ENCODE assay signal across 16 mouse cellular contexts in genomic region chr2:31713813-31714212, GRCm38 (mm10).
"Had no signal": no experiment of that assay in that cellular context is flagged by ENCODE, and none has a peak within 500 bp of the region (broad histone marks: within the 10 kb centered on the region; RNA-seq: fewer than 3 reads in every experiment).

No protein-coding gene starts in this region.

- DNase-seq: cerebellum, adult 2 months; cerebellum, adult 8-10 months; cerebellum, adult 9-10 months; cerebellum, adult 9-11 months; cerebellum, postnatal 10 days; cerebellum, postnatal 14 days; cerebellum, postnatal 25 days; cerebellum, postnatal 36 days; embryo, embryonic 11 days; forebrain, postnatal 0 days; gastrocnemius, adult 2 months; gastrocnemius, postnatal 10 days; gastrocnemius, postnatal 14 days; gastrocnemius, postnatal 25 days; gastrocnemius, postnatal 36 days; heart, adult 2 months had no signal
